Mouse (Mus musculus): ENCODE data around the gene Tent5c.
A peak's percentile ranks its signal among the peaks of the same experiment; 100 is the strongest.

Gene Tent5c

DNA sequence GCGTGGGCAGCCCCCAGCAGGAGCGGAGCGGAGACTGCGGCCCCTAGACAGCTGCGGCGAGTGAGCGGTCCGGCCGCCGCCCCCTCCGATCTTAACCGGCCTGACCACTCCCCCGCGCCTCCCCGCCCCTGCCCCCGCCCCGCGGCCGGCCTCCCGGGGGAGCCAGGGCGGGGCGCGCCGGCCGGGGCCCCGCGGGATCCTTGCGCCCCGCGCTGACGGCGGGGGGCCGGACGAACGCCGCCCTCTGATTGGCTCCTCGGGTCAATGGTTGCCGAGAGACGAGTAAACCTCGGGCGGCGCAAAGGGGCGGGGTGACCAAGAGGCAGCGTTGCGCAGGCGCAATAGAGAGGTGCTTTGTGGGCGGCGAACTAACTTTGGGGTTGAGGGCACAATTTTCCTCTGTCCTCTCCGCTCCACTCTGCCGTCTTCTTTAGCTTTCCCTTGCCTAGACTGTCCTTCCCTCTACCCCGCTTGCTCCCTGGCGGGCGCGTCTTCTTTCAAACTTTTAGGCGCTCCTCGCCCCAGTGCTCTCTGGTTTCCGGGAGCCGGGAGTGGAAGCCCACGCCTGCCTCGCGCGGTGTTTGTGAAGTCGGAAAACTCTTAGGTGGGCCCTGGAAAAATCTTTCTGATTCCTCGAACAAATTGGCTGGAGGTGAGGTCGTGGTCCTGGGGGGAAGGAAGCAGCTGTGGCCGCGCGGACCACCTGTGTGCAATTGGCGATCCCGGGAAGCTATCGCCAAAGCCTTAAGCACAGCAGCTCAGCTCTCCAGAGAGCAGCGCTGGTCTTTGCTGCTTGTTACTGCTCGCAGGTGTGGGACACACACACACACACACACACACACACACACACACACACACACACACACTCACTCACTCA, at the start of gene Tent5c:
Gene Tent5c, minus strand, starts transcription at position 192 of the 877 bp plus-strand sequence.
- DNase-seq (ENCODE audit: low spot score in 2 of 2) = peak; percentile 83 to 89

DNA sequence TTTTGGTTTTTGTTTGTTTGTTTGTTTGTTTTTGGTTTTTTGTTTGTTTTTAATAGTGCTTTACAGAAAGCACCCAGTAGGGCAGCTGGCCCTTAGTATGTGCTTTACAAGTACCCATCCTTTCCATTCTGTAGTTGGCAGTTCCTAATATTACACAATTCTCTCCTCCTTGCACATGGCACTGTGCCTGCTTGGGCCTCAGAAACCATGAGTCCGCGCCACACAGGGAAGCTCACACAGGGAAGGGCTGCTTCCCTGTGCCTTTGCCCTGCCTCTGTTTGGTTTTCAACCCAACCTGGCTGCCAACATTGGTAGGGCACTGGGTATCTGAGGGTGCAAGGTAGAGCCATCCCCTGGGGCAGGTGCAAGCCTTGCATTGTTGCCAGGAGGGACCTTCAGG, 47.6 kb upstream of the Tent5c start:
- DNase-seq (ENCODE audit: low spot score in 2 of 2) = no peak

DNA sequence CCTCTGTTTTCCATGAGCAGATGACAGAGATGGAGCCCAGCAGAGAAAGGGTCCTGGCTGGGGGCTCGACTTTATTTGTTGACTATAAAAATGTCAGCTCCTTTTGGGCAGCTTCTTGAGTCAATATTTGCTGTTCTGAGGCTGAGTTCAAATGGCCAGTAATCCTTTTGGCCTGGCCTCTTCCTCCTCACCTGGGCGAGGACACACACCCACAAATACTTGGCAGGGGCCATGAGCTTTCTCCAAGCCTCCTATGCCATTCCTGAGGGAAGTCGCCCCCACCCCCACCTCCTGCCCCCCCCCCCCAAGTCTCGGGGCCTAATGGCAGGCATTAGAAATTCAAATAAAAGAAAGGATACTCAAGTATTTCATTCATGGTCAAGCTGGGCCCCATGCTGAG, 46.8 kb upstream of the Tent5c start:
- DNase-seq (ENCODE audit: low spot score in 2 of 2) = no peak

DNA sequence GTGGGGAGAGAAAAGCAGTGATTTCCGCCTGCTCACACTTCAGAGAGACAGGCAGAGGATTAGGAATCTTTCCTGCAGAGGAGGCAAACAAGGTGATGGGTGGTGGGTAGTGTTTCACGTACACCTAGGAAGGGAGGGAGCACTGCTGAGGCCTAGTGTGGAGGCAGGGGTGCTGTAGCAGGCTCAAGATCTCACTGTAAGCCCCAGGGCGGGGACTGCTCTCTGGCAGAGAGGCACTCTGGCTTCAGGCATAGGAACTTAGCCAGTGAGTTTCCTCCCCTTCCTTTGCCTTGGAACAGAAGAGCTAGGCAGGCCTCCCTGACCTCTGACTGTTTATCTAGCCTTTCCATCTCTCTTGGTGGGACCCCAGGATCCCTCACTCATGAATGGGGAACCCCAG, 46.2 kb upstream of the Tent5c start:
- no peak for DNase-seq (ENCODE audit: low spot score in 2 of 2)

DNA sequence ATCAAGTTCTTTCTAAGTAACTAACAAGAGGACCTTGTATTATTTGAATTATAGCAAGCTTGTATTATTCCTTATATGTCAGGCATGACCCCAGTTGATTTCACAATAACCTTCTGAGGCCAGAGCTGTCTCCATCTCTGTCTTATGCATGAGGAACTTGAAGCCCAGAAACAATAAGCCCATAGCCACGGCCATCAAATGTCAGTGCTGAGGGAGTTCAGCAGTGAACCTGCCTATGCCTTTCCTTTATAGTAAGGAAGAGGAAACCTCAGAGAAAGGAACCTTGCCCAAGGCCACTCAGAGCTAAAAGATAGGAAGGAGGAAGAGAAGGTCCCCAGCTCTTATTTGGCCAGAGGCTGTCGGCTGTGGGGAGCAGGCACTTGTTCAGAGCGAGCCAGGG, 45.3 kb upstream of the Tent5c start:
- DNase-seq (ENCODE audit: low spot score in 2 of 2) = no peak

DNA sequence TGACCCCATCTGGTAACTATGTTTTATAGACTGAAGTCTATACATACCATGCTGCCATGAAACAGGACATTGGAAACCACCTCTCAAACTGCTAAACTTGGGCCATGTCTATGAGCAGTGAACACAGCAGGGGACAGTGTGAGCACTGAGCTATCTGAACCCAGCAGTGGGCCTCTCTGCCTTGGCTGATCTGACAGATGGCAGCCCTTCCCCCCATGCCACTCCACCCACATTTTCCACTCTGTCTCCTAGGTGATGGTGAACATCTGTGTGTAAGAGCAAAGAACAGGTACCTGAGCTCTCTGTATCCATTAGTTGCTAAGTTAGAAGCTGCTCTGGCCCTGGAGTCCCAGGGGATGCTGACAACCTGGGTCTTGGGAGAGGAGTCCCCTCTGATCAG, 44.3 kb upstream of the Tent5c start:
- DNase-seq (ENCODE audit: low spot score in 2 of 2) = no peak

DNA sequence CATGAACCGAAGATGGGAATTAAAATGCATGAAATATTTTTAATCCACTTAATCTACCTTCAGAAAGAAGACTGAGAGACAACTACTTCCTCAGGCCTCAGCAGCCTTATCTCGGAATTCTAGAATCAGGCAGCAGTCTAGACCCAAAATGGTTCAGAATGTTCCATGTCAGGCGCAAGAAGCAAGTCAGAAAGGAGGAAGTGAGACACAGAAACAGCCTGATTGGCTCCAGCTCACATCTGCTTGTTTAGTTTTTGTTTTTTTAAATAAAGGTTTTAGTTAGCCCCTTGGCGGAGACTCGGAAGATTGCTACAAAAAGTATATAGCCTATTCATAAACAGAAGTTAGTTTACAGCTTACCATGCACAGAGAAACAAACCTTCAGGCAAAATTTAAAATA, 41.8 kb upstream of the Tent5c start:
- DNase-seq (ENCODE audit: low spot score in 2 of 2) = no peak

DNA sequence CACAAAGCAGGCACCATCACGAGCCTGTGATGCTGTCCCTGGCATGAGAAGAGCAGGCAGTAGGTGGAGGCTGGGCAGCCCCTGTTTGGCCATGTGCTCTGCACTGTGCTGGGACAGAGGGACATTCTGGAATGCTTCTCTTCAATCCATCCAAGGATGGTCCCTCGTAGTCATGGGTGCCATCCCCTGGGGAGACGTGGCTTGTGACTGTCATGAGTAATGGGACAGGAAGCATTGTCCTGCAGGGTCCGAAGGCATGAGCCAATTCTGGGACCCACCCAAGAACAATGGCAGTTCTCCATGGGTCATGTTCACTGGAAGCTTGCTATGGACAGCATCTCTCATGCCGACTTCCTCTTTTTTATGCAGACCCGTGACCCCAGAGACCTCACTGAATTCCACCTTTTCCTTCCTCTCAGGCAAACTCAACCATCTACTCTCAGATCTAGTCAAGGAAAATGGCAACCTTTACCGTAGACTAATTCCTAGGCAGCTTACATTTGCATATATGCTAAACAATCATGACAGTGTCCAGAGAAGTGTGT, 41.2 kb upstream of the Tent5c start:
- no peak for DNase-seq (ENCODE audit: low spot score in 2 of 2)

DNA sequence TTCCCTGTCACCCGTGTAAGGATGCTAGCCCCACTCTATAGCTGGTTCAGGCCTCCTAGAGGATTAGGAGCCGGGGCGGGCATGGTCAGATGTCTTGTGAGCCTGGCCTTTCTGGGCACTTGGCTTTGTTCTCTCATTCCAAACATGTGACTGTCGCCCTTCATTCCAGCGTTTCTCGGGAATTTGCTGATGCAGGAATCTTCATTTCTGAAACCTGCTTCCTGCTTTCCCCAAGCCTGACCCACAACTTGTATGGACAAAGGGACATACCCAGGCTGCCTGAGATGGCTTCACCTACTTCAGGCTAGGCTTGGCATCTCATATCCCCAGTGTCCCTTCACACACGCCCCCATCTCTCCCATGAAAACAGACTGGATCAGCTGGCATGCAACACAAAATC, 33.5 kb upstream of the Tent5c start:
- DNase-seq (ENCODE audit: low spot score in 2 of 2) = no peak

DNA sequence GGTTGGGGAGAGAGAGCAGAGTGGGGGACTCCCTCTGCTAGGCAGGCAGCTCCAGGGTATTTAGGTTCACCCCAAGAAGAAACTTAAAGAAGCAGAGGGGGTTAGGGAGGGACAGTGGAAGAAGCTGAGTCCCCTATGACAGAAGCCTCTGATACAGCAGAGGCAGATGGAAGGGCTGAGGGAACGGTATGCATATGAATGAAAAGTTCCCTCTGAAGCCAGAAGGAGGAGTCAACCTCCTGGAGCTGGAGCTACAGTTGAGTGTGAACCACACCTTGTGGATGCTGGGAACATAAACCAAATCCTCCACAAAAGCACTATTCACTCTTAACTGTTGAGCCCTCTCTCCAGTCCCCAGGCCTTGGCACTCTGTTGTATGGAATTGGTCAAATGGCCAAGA, 32.5 kb upstream of the Tent5c start:
- DNase-seq (ENCODE audit: low spot score in 2 of 2) = no peak

DNA sequence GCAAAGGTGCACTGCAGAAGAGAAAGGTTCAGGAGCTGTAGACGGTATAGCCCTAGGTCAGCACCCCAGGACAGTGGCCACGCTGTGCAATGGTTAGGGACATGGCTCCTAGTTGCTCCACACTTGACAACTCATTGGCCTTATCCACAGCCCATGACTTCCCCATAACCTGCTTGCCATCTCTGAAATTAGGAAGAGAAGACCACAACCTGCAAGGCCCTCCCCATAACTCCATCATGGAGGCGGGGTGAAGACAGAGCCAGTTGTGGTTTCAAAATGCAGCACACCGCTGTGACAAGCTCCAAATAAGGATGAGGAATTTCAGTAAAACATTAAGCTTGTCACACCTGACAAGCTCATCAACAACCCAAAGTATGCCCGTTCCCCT, 26.6 kb upstream of the Tent5c start:
- DNase-seq (ENCODE audit: low spot score in 2 of 2) = no peak

DNA sequence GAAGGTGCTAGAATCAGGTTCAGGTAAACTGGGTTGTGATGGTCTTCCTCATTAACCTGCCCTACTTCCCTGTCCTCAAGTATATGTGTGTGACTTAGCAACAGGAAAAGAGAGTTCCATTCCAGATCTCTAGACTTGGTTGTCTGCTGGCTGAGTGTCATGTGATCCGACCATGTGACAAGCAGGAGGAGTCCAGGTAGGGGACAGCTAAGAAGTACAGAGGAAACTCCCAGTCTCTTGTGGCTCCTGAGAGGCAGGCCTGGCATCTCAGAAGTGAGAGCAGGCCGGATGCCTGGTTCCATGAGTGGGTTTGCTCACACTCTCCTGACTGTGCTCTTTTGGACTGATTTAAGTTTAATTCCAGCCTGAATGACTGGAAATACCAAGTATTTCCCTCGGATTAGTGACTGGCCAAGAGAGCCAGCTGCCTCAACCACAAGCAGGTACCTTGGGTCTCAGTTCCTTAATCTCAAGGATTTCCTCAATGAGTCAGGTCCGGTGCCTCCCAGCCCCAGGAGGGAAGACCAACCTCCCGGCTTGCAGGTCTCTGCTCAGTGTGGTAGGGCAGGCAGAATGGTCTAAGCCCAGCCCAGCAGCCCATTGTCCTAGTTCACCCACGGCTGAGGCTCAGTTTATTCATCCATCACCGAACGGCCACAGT, 26.1 kb upstream of the Tent5c start:
- no peak for DNase-seq (ENCODE audit: low spot score in 2 of 2)

DNA sequence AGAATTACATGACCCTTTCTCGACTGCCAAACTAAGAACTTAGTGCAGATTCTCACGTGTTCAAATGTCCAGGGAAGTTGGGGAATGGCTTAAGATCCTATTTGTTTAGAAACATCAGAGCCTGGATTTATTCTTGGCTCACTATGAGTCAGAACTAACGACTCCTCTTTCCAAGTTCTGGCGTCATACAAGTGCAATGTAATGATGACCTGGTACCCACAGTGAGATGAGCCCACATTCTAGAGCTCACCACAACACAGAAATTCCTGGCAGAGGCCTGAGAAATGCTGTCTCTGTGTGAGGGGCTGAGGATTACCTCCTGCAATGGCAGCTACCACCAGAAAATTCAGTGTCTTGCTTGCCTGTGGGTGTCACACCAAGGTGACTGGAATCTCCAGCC, 18.1 kb upstream of the Tent5c start:
- DNase-seq (ENCODE audit: low spot score in 2 of 2) = no peak

DNA sequence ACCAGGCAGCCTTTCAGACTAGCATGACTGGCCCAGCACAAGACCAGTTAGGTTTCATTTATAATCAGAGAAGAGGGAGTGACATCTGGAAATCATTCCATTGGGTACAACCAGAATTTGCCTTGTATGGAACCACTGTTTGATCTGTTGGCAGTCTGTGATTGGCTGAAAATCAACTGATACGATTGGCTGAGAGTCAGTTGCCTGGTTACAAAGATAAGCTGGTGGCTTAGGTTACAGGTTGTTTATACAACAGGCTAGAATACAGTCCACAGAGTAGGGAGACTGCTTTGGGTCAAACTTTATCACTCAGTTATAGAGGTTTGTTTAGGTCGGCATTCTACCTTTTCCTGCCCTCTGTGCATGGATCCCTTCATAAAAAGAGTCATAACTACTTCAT, 17.6 kb upstream of the Tent5c start:
- DNase-seq (ENCODE audit: low spot score in 2 of 2) = no peak

DNA sequence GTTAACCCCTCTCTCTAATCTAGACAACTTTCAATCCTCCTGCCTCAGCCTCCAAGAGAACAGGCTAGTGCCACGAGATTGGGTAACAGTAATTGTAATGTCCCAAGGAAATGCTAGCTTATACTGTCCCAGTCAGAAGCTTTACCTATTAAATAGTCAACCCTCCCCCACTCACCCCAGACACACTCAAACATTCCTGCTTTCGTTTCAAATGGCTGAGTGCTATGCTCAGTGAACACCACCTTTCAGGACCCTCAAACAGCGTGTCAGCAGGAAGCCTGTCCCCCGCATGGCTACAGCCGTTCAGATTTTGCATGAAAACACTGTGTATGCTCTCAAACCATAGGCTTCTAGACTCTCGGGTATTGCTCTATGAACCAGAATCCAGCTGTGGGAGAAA, 14.8 kb upstream of the Tent5c start:
- DNase-seq (ENCODE audit: low spot score in 2 of 2) = no peak

DNA sequence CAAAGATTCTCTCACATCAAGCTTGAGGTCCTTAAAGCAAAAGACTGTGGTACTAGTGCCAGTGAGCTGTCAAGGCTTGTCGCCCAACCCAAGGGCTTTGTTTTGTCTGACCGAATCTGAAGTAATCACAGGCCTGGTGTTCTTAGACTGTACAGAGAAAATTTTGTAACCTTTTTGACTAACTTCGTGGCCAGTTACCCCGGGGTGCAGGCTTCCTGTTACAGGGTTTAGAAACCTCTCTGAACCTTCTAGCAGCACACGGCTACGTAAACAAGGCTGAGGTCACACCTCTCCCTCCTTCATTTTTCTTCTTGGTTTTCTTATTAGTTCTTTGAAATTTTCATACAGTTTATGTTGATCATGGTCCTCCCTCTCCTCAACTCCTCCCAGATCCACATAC, 13.4 kb upstream of the Tent5c start:
- no peak for DNase-seq (ENCODE audit: low spot score in 2 of 2)

DNA sequence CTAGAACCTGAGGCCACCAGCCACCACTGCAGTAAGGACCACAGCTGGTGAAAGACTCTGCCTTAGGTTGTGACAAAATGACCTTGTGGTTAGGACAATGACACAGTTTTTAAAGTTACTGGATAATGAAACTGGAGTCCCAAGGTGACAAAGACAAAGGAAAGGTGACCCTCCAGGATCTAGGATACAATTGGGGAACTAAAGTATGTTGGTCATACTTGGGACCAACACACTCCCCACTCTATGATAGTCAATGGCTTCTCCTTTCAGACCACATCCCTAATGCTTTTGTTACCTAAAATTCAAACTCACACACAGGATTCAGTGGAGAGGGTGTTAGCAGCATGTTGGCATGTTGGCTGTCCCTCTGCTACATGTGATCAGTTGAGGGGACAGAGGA, 12.8 kb upstream of the Tent5c start:
- no peak for DNase-seq (ENCODE audit: low spot score in 2 of 2)

DNA sequence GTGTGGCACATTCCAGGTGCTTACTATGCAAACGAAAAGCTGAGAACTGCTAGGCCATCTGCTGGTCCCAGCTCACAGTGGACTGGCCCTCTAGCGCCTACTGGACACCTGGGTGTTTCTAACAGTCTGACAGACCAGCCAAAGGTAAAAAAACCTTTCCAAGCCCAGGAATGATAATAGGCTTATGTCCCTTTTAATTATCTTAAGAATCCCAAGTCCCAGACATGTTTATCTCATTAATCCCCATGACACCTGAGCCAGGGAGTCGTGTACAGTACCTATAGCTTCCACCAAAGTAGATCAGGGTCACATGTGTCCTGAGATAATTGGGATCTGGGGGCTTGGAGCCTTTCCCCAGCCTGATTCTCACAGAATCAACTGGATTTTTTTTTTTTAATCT, 7.0 kb upstream of the Tent5c start:
- DNase-seq (ENCODE audit: low spot score in 2 of 2) = no peak

DNA sequence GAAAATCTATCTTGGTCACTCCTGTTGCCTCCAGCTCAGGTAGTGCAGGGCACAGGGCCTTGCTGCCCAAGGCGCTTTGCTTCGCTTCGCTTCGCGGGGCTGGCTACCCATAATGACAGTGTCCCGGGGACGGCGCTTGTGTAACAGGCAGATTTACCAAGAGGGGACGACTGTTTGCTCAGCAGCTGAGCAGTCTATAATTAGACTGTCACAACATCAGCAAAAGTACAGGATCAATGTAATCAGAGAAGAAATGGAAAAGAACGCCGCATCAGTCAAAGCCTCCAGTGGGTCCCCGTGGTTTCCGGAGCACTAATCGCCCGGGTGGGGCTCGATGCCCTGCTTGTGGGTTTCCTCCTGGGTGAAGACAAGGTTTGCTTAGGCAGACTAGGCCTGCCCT, 6.3 kb upstream of the Tent5c start:
- DNase-seq (ENCODE audit: low spot score in 2 of 2) = no peak

DNA sequence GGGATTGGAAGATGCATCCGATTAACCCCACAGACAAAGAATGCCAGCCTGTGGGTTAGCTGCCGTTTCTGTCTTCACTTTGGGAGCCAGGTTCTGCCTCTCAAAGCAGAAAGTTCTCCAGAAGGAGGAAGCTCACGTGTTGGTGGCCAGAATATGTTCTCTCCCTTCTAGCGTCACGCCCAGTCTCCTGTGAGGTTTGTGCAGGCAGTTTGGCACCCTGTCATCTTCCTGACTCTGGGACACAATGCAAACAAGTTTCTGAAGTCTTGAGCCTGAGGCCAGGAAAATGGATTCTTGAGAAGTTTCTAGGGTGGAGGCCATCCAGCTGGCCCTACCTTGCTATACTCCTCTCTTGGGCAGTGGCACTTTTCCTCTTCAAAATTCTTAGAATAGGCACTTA, 5.8 kb upstream of the Tent5c start:
- no peak for DNase-seq (ENCODE audit: low spot score in 2 of 2)

DNA sequence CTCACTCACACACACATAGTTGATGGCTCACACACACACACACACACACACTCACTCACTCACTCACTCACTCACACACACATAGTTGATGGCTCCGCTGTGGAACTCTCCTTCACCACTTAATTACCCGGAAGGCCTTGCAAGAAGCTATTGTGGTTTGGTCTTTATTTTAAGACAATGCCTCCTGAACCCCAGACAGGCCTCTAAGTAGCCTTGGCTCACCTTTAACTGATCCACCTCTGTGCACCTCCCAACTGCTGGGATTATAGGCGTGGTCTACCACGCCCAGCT, 831 bp upstream of the Tent5c start:
- DNase-seq (ENCODE audit: low spot score in 2 of 2) = no peak

DNA sequence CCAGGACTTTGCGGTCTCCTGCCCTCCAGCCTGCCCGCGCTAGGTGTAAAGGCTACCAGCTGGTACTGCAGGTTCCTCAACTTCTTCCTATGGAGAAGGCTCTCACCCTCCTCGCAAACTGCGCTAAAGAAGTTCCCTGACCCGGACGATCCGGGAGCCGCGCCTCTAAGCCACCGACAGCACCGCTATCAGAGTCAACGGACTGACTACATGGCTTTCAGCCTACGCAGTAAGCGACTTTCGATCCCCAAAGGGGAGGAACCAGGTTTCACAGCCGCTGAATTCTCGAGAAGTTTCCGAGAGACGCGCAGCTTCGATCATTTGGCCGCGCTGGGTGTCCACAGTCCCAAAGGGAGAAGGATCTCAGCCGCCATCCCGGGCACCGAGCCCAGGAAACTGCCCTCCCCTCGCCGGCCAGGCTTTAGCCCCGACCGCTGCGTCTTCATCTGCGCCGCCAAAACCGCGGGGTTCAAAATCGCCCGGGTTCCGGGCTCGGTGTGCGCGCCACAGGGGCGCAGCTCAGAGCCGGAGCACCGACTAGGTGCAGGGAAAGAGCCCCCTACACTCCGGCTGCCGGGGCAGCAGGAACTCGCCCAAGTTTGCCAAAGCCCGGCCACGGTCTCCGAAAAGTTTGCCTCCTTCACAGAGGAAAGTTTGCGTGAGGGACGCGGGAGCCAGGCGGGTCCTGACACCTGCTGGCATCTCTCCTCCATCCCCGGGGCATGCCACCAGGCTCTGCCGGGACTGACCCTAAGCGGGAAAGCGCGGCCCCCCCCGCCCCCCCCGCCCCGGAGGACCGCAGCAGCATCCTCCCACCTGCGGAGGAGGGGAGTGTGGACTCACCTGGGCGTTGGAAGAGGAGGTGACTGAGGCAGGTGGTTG, 632 bp downstream of the Tent5c start:
- peak in 1 of 2 experiments; percentile 32 for DNase-seq (ENCODE audit: low spot score in 2 of 2)
